Mouse (Mus musculus) small intestine, adult 2 months (tissue): ENCODE results near the gene Cisd3.

Experiments
- CTCF ChIP-seq: fragments of 200-500 bp; IDR thresholded peaks from 2 replicates; pipeline ENCODE4 v1.5.1; 2012; ENCODE audit warnings: low read depth, mild to moderate bottlenecking, control low read depth, inconsistent platforms, low read length, moderate library complexity, mixed read lengths; ENCODE audit not compliant: insufficient replicate concordance, insufficient read length; ENCODE audit errors: extremely low read depth
- POLR2A ChIP-seq: fragments of 200-500 bp; IDR thresholded peaks from 2 replicates; pipeline ENCODE4 v1.6.1; 2012; ENCODE audit warnings: low read depth, mild to moderate bottlenecking, control low read depth, inconsistent platforms, low read length, moderate library complexity

- TF ChIP-seq POLR2A = no peak
- TF ChIP-seq CTCF = no peak
Measured at GRCm38 (mm10) chr11:97701581-97702392, 16.2 kb downstream of the Cisd3 start.
